In genomic region chr7:19178443-19179092, GRCm38 (mm10) we compare ENCODE assay signal across 8 mouse cellular contexts. TPM values are rescaled to one million over a fixed set of nuclear protein-coding genes. Genes with fewer than 3 reads are reported as not detected.
DNase-seq lines count a peak whose midpoint lies in the region; ATAC-seq and TF ChIP-seq lines count a peak whose summit lies in the region.

No protein-coding gene starts in this region.

- peaks cover 44% of the 10 kb centered on the region for H3K27me3 ChIP-seq in heart, embryonic 14.5 days (ENCODE audit: control insufficient read depth, insufficient read depth, low read length)
- peaks cover 68% of the 10 kb centered on the region for H3K27me3 ChIP-seq in liver, embryonic 12.5 days (replicated peaks)
- H3K27me3 ChIP-seq in testis, adult 2 months (ENCODE audit: control insufficient read depth, insufficient read depth, low read length): peaks cover 7% of the 10 kb centered on the region

- peaks cover 3% of the 10 kb centered on the region; the same call in 1 of the 2 replicates for H3K4me1 ChIP-seq in bone marrow, adult 2 months (ENCODE audit: control insufficient read depth, insufficient read depth, low read length)
- H3K4me1 ChIP-seq in embryonic fibroblast, embryonic 13.5 days (ENCODE audit: control insufficient read depth, insufficient read depth, low read length): peaks cover 2% of the 10 kb centered on the region; the same call in 1 of the 2 replicates
- H3K4me1 ChIP-seq in heart, embryonic 14.5 days (ENCODE audit: control insufficient read depth in 2 of 2, insufficient read depth in 2 of 2, low read length in 2 of 2): peaks cover 4 to 17% of the 10 kb centered on the region in 2 experiments; a peak in 2 of 4 replicates
- peaks cover 65% of the 10 kb centered on the region for H3K4me1 ChIP-seq in liver, embryonic 12.5 days
- H3K4me1 ChIP-seq in testis, adult 2 months (ENCODE audit: control insufficient read depth, insufficient read depth, low read length): peaks cover 41% of the 10 kb centered on the region

- H3K4me3 ChIP-seq in bone marrow, adult 2 months (replicated peaks; ENCODE audit: control insufficient read depth, low read depth, low read length): no peak overlapping the region
- H3K4me3 ChIP-seq in embryonic fibroblast, embryonic 13.5 days (ENCODE audit: insufficient read depth, low read length): peak overlapping the region; percentile 12; the same call in 1 of the 2 replicates
- H3K4me3 ChIP-seq in heart, embryonic 14.5 days (ENCODE audit: control insufficient read depth in 1 of 2, insufficient read depth in 1 of 2, low read depth in 1 of 2, low read length in 2 of 2): peak overlapping the region in 1 of 2 experiments; percentile 5; a peak in 1 of 4 replicates
- H3K4me3 ChIP-seq in liver, embryonic 12.5 days: peak overlapping the region; percentile 24; the same call in 1 of the 2 replicates
- H3K4me3 ChIP-seq in testis, adult 2 months (ENCODE audit: control insufficient read depth, low read depth, low read length): peak overlapping the region; percentile 84

- H3K9me3 ChIP-seq in heart, embryonic 14.5 days (ENCODE audit: control insufficient read depth, low read length): peaks cover 3% of the 10 kb centered on the region; the same call in 1 of the 2 replicates
- no peaks in the 10 kb centered on the region for H3K9me3 ChIP-seq in liver, embryonic 12.5 days (replicated peaks)

- H3K9ac ChIP-seq in heart, embryonic 14.5 days (ENCODE audit: low read length): no peak overlapping the region
- no peak overlapping the region for H3K9ac ChIP-seq in liver, embryonic 12.5 days

- DNase-seq in CD4-positive helper T cell, adult 2 months (ENCODE audit: low read depth, low spot score): peak; percentile 79
- peak; percentile 85 for DNase-seq in kidney, postnatal 10 days
- peak; percentile 78 for DNase-seq in neural tube, embryonic 10.5 days (ENCODE audit: extremely low spot score, low spot score)

- H3K27ac ChIP-seq in bone marrow, adult 2 months (ENCODE audit: control insufficient read depth, insufficient read depth, low read depth, low read length, poor library complexity): no peak overlapping the region
- no peak overlapping the region for H3K27ac ChIP-seq in embryonic fibroblast, embryonic 13.5 days (ENCODE audit: insufficient read depth, low read length)
- H3K27ac ChIP-seq in heart, embryonic 14.5 days (replicated peaks in 1 of 2; ENCODE audit: control insufficient read depth in 1 of 2, insufficient read depth in 1 of 2, low read depth in 2 of 2, low read length in 2 of 2): no peak overlapping the region
- H3K27ac ChIP-seq in liver, embryonic 12.5 days: no peak overlapping the region
- no peak overlapping the region for H3K27ac ChIP-seq in testis, adult 2 months (ENCODE audit: control insufficient read depth, insufficient read depth, low read depth, low read length)

- no peak for ATAC-seq in heart, embryonic 14.5 days (ENCODE audit: insufficient number of reproducible peaks, insufficient read depth, low FRiP score, low read depth)
- ATAC-seq in liver, embryonic 12.5 days: no peak

- H3K4me2 ChIP-seq in heart, embryonic 14.5 days (ENCODE audit: low read length): peak overlapping the region; percentile 53
- peak overlapping the region; percentile 61 for H3K4me2 ChIP-seq in liver, embryonic 12.5 days

- H3K36me3 ChIP-seq in heart, embryonic 14.5 days (ENCODE audit: control insufficient read depth, insufficient read depth, low read length): no peaks in the 10 kb centered on the region; the same call in 1 of the 2 replicates
- H3K36me3 ChIP-seq in liver, embryonic 12.5 days: no peaks in the 10 kb centered on the region
- H3K36me3 ChIP-seq in testis, adult 2 months (ENCODE audit: control insufficient read depth, insufficient read depth, low read length): no peaks in the 10 kb centered on the region

- TF ChIP-seq POLR2A in bone marrow, adult 2 months (IDR thresholded peaks at IDR 0.05; ENCODE audit: borderline replicate concordance, control insufficient read depth, low read depth, low read length): no peak
- no peak for TF ChIP-seq POLR2A in embryonic fibroblast, embryonic 13.5 days (IDR thresholded peaks at IDR 0.05; ENCODE audit: low read depth, low read length)
- TF ChIP-seq POLR2A in testis, adult 2 months (IDR thresholded peaks at IDR 0.05; ENCODE audit: control insufficient read depth, low read depth, low read length): no peak

- WGBS in bone marrow, adult 2 months: 4% methylated on average over 25 of the region's 27 CpGs
- WGBS in heart, embryonic 14.5 days: 6% methylated on average over 27 of the region's 27 CpGs
- WGBS in liver, embryonic 12.5 days (ENCODE audit: insufficient replicate concordance): 4% methylated on average over 25 of the region's 27 CpGs

- TF ChIP-seq CTCF in bone marrow, adult 2 months (IDR thresholded peaks at IDR 0.05; ENCODE audit: control insufficient read depth, insufficient read depth, low read length): peak; percentile 79
- peak; percentile 39; the same call in 1 of the 2 replicates for TF ChIP-seq CTCF in embryonic fibroblast, embryonic 13.5 days (IDR thresholded peaks at IDR 0.05; ENCODE audit: borderline replicate concordance, insufficient read depth, low read length)
- peak; percentile 76 for TF ChIP-seq CTCF in testis, adult 2 months (IDR thresholded peaks at IDR 0.05; ENCODE audit: control insufficient read depth, insufficient read depth, insufficient replicate concordance, low read depth, low read length)

RNA-seq across cellular contexts. Expression of gene Eml2, which starts 2.3 kb away (rescaled TPM):
- polyA plus RNA-seq in bone marrow, adult 2 months (2011; ENCODE audit: insufficient read depth, insufficient read length, low replicate concordance, missing spikeins): 14.2 and 33.1 TPM in 2 replicates
- polyA plus RNA-seq in embryonic fibroblast, embryonic 13.5 days (2011; ENCODE audit: insufficient read length, low read depth, missing spikeins): 17.3 and 23.2 TPM in 2 replicates
- 8.3 and 9.5 TPM in 2 replicates for polyA plus RNA-seq in heart, embryonic 14.5 days (2014; fragmentation: Nextera tagmentation; extraction: Ambion mirVana)
- 4.1 and 5.1 TPM in 2 replicates for polyA plus RNA-seq in liver, embryonic 12.5 days (2016; fragmentation: Nextera tagmentation; extraction: Ambion mirVana)
- 11.1 and 12.9 TPM in 2 replicates for polyA plus RNA-seq in testis, adult 2 months (2012; rRNA removed)

RNA-seq across cellular contexts. Expression of gene Gipr, which starts 12.6 kb away (rescaled TPM):
- polyA plus RNA-seq in bone marrow, adult 2 months (2011; ENCODE audit: insufficient read depth, insufficient read length, low replicate concordance, missing spikeins): 0.62 and 0.79 TPM in 2 replicates
- not detected in 2 replicates for polyA plus RNA-seq in embryonic fibroblast, embryonic 13.5 days (2011; ENCODE audit: insufficient read length, low read depth, missing spikeins)
- 51.5 and 52.6 TPM in 2 replicates for polyA plus RNA-seq in heart, embryonic 14.5 days (2014; fragmentation: Nextera tagmentation; extraction: Ambion mirVana)
- 0.18 and 0.41 TPM in 2 replicates for polyA plus RNA-seq in liver, embryonic 12.5 days (2016; fragmentation: Nextera tagmentation; extraction: Ambion mirVana)
- 20.9 and 24.3 TPM in 2 replicates for polyA plus RNA-seq in testis, adult 2 months (2012; rRNA removed)

RNA-seq across cellular contexts. Expression of gene Snrpd2, which starts 29.0 kb away (rescaled TPM):
- polyA plus RNA-seq in bone marrow, adult 2 months (2011; ENCODE audit: insufficient read depth, insufficient read length, low replicate concordance, missing spikeins): 56.3 and 58.6 TPM in 2 replicates
- polyA plus RNA-seq in embryonic fibroblast, embryonic 13.5 days (2011; ENCODE audit: insufficient read length, low read depth, missing spikeins): 70.0 and 71.3 TPM in 2 replicates
- 104 and 111 TPM in 2 replicates for polyA plus RNA-seq in heart, embryonic 14.5 days (2014; fragmentation: Nextera tagmentation; extraction: Ambion mirVana)
- polyA plus RNA-seq in liver, embryonic 12.5 days (2016; fragmentation: Nextera tagmentation; extraction: Ambion mirVana): 97.8 and 98.3 TPM in 2 replicates
- 135 and 140 TPM in 2 replicates for polyA plus RNA-seq in testis, adult 2 months (2012; rRNA removed)

RNA-seq across cellular contexts. Expression of gene Qpctl, which starts 29.5 kb away (rescaled TPM):
- 3.6 and 6.8 TPM in 2 replicates for polyA plus RNA-seq in bone marrow, adult 2 months (2011; ENCODE audit: insufficient read depth, insufficient read length, low replicate concordance, missing spikeins)
- polyA plus RNA-seq in embryonic fibroblast, embryonic 13.5 days (2011; ENCODE audit: insufficient read length, low read depth, missing spikeins): 16.3 and 19.2 TPM in 2 replicates
- polyA plus RNA-seq in heart, embryonic 14.5 days (2014; fragmentation: Nextera tagmentation; extraction: Ambion mirVana): 7.0 and 7.8 TPM in 2 replicates
- polyA plus RNA-seq in liver, embryonic 12.5 days (2016; fragmentation: Nextera tagmentation; extraction: Ambion mirVana): 4.9 and 5.5 TPM in 2 replicates
- polyA plus RNA-seq in testis, adult 2 months (2012; rRNA removed): 12.7 and 13.5 TPM in 2 replicates

RNA-seq across cellular contexts. Expression of gene Gpr4, which starts 33.8 kb away (rescaled TPM):
- polyA plus RNA-seq in bone marrow, adult 2 months (2011; ENCODE audit: insufficient read depth, insufficient read length, low replicate concordance, missing spikeins): 0.34 and 0.70 TPM in 2 replicates
- polyA plus RNA-seq in embryonic fibroblast, embryonic 13.5 days (2011; ENCODE audit: insufficient read length, low read depth, missing spikeins): 0.17 and 0.18 TPM in 2 replicates
- 1.6 and 1.9 TPM in 2 replicates for polyA plus RNA-seq in heart, embryonic 14.5 days (2014; fragmentation: Nextera tagmentation; extraction: Ambion mirVana)
- 0.51 and 0.62 TPM in 2 replicates for polyA plus RNA-seq in liver, embryonic 12.5 days (2016; fragmentation: Nextera tagmentation; extraction: Ambion mirVana)
- 9.5 and 16.2 TPM in 2 replicates for polyA plus RNA-seq in testis, adult 2 months (2012; rRNA removed)

Comparison
In these comparisons a context has a peak if more than half of its experiments do, and no peak if none do; other contexts are left out.
1. RNA of gene Gipr, which starts 12.6 kb away (polyA plus RNA-seq): 51.5 to 52.6 TPM in heart, embryonic 14.5 days and 20.9 to 24.3 TPM in testis, adult 2 months; 0.62 to 0.79 TPM in bone marrow, adult 2 months, 0.18 to 0.41 TPM in liver, embryonic 12.5 days and not detected in embryonic fibroblast, embryonic 13.5 days; every median in the first group is over 10 times any median in the second.
2. Peak in every context shown above with its lines, with median percentiles within 50 percentile points of each other: DNase-seq and CTCF ChIP-seq.